Mouse (Mus musculus): ENCODE results near the gene Nt5c2.

GRCm38 (mm10) chr19:47024954-47025353 is 10.0 kb upstream of the Nt5c2 start:
- TF ChIP-seq GATA1 (IDR thresholded peaks at IDR 0.05; ENCODE audit: borderline replicate concordance, low read length) (no peak), FLI1 (IDR thresholded peaks at IDR 0.05; ENCODE audit: low read length) (no peak)
